Mouse (Mus musculus): Measurements from ENCODE around the gene Il33. TPM values are rescaled to one million over a fixed set of nuclear protein-coding genes. Genes with fewer than 3 reads are reported as not detected.

Il33 gene
- polyA plus RNA-seq, 1 experiment from 2014 or later, result 0.32 TPM

GRCm38 (mm10) chr19:29911919-29912318 is 13.0 kb upstream of the Il33 start:
- 90% methylated on average over 6 of the region's 6 CpGs for WGBS
- no peaks in the 10 kb centered on the region for H3K4me1 ChIP-seq (ENCODE audit: control insufficient read depth, insufficient read depth, low read length)
- H3K9me3 ChIP-seq (ENCODE audit: control insufficient read depth, low read length), result no peaks in the 10 kb centered on the region
- no peaks in the 10 kb centered on the region for H3K27me3 ChIP-seq (ENCODE audit: control insufficient read depth, insufficient read depth, low read length)
- H3K4me2 ChIP-seq (ENCODE audit: low read depth), result no peak overlapping the region
- H3K9ac ChIP-seq (ENCODE audit: low read length), result no peak overlapping the region
- DNase-seq (ENCODE audit: low spot score), result no peak
- no peak overlapping the region for H3K4me3 ChIP-seq (ENCODE audit: low read depth, low read length)
- H3K36me3 ChIP-seq (ENCODE audit: control insufficient read depth, insufficient read depth, low read length), result no peaks in the 10 kb centered on the region
- ATAC-seq (ENCODE audit: insufficient read depth, low FRiP score, low TSS enrichment), result no peak
- no peak overlapping the region for H3K27ac ChIP-seq (ENCODE audit: low read depth, low read length)

- H3K9ac ChIP-seq (ENCODE audit: low read length), result no peak overlapping the region
- 82% methylated on average over 5 of the region's 5 CpGs for WGBS
- no peak overlapping the region for H3K4me2 ChIP-seq (ENCODE audit: low read depth)
- H3K4me3 ChIP-seq (ENCODE audit: low read depth, low read length), result no peak overlapping the region
- no peak overlapping the region for H3K27ac ChIP-seq (ENCODE audit: low read depth, low read length)
- H3K36me3 ChIP-seq (ENCODE audit: control insufficient read depth, insufficient read depth, low read length), result no peaks in the 10 kb centered on the region
- ATAC-seq (ENCODE audit: insufficient read depth, low FRiP score, low TSS enrichment), result no peak
- H3K4me1 ChIP-seq (ENCODE audit: control insufficient read depth, insufficient read depth, low read length), result no peaks in the 10 kb centered on the region
- no peak for DNase-seq (ENCODE audit: low spot score)
- H3K27me3 ChIP-seq (ENCODE audit: control insufficient read depth, insufficient read depth, low read length), result no peaks in the 10 kb centered on the region
- H3K9me3 ChIP-seq (ENCODE audit: control insufficient read depth, low read length), result no peaks in the 10 kb centered on the region
Observed at GRCm38 (mm10) chr19:29917421-29917820, 7.5 kb upstream of the Il33 start.

GRCm38 (mm10) chr19:29926101-29926755 is 1.3 kb downstream of the Il33 start:
- DNase-seq (ENCODE audit: low spot score) (no peak), ATAC-seq (ENCODE audit: insufficient read depth, low FRiP score, low TSS enrichment) (no peak)
- Histone ChIP-seq H3K4me2 (ENCODE audit: low read depth) (no peak overlapping the region), H3K9ac (ENCODE audit: low read length) (no peak overlapping the region), H3K27me3 (ENCODE audit: control insufficient read depth, insufficient read depth, low read length) (no peaks in the 10 kb centered on the region), H3K27ac (ENCODE audit: low read depth, low read length) (no peak overlapping the region), H3K4me1 (ENCODE audit: control insufficient read depth, insufficient read depth, low read length) (no peaks in the 10 kb centered on the region), H3K9me3 (ENCODE audit: control insufficient read depth, low read length) (no peaks in the 10 kb centered on the region), H3K4me3 (ENCODE audit: low read depth, low read length) (no peak overlapping the region), H3K36me3 (ENCODE audit: control insufficient read depth, insufficient read depth, low read length) (no peaks in the 10 kb centered on the region)
- 68% methylated on average over 12 of the region's 12 CpGs for WGBS

- no peak overlapping the region for H3K9ac ChIP-seq (ENCODE audit: low read length)
- H3K4me3 ChIP-seq (ENCODE audit: low read depth, low read length), result no peak overlapping the region
- WGBS, result 60% methylated on average over 5 of the region's 5 CpGs
- H3K36me3 ChIP-seq (ENCODE audit: control insufficient read depth, insufficient read depth, low read length), result no peaks in the 10 kb centered on the region
- DNase-seq (ENCODE audit: low spot score) (no peak), ATAC-seq (ENCODE audit: insufficient read depth, low FRiP score, low TSS enrichment) (no peak)
- no peaks in the 10 kb centered on the region for H3K9me3 ChIP-seq (ENCODE audit: control insufficient read depth, low read length)
- H3K4me1 ChIP-seq (ENCODE audit: control insufficient read depth, insufficient read depth, low read length), result no peaks in the 10 kb centered on the region
- no peak overlapping the region for H3K27ac ChIP-seq (ENCODE audit: low read depth, low read length)
- H3K4me2 ChIP-seq (ENCODE audit: low read depth), result no peak overlapping the region
- H3K27me3 ChIP-seq (ENCODE audit: control insufficient read depth, insufficient read depth, low read length), result no peaks in the 10 kb centered on the region
Observed at GRCm38 (mm10) chr19:29930296-29930695, 5.4 kb downstream of the Il33 start.

- no peaks in the 10 kb centered on the region for H3K9me3 ChIP-seq (ENCODE audit: control insufficient read depth, low read length)
- no peak overlapping the region for H3K9ac ChIP-seq (ENCODE audit: low read length)
- H3K27me3 ChIP-seq (ENCODE audit: control insufficient read depth, insufficient read depth, low read length), result no peaks in the 10 kb centered on the region
- DNase-seq (ENCODE audit: low spot score) (no peak), ATAC-seq (ENCODE audit: insufficient read depth, low FRiP score, low TSS enrichment) (no peak)
- 64% methylated on average over 8 of the region's 8 CpGs for WGBS
- no peak overlapping the region for H3K27ac ChIP-seq (ENCODE audit: low read depth, low read length)
- H3K4me1 ChIP-seq (ENCODE audit: control insufficient read depth, insufficient read depth, low read length), result no peaks in the 10 kb centered on the region
- no peaks in the 10 kb centered on the region for H3K36me3 ChIP-seq (ENCODE audit: control insufficient read depth, insufficient read depth, low read length)
- H3K4me3 ChIP-seq (ENCODE audit: low read depth, low read length), result no peak overlapping the region
- no peak overlapping the region for H3K4me2 ChIP-seq (ENCODE audit: low read depth)
Observed at GRCm38 (mm10) chr19:29937445-29937844, 12.5 kb downstream of the Il33 start.

GRCm38 (mm10) chr19:29940239-29940638 is 15.3 kb downstream of the Il33 start:
- no peak for DNase-seq (ENCODE audit: low spot score)
- WGBS, result 58% methylated on average over 6 of the region's 6 CpGs
- no peak overlapping the region for H3K4me3 ChIP-seq (ENCODE audit: low read depth, low read length)
- no peaks in the 10 kb centered on the region for H3K9me3 ChIP-seq (ENCODE audit: control insufficient read depth, low read length)
- no peak for ATAC-seq (ENCODE audit: insufficient read depth, low FRiP score, low TSS enrichment)
- no peaks in the 10 kb centered on the region for H3K4me1 ChIP-seq (ENCODE audit: control insufficient read depth, insufficient read depth, low read length)
- no peaks in the 10 kb centered on the region for H3K36me3 ChIP-seq (ENCODE audit: control insufficient read depth, insufficient read depth, low read length)
- no peak overlapping the region for H3K4me2 ChIP-seq (ENCODE audit: low read depth)
- H3K27ac ChIP-seq (ENCODE audit: low read depth, low read length), result no peak overlapping the region
- H3K27me3 ChIP-seq (ENCODE audit: control insufficient read depth, insufficient read depth, low read length), result no peaks in the 10 kb centered on the region
- no peak overlapping the region for H3K9ac ChIP-seq (ENCODE audit: low read length)

- H3K9me3 ChIP-seq (ENCODE audit: control insufficient read depth, low read length), result no peaks in the 10 kb centered on the region
- no peak for DNase-seq (ENCODE audit: low spot score)
- no peak overlapping the region for H3K4me3 ChIP-seq (ENCODE audit: low read depth, low read length)
- WGBS, result 74% methylated on average over 7 of the region's 7 CpGs
- no peak overlapping the region for H3K9ac ChIP-seq (ENCODE audit: low read length)
- H3K4me1 ChIP-seq (ENCODE audit: control insufficient read depth, insufficient read depth, low read length), result peaks cover 3% of the 10 kb centered on the region; the same call in 1 of the 2 replicates
- H3K4me2 ChIP-seq (ENCODE audit: low read depth), result no peak overlapping the region
- H3K36me3 ChIP-seq (ENCODE audit: control insufficient read depth, insufficient read depth, low read length), result no peaks in the 10 kb centered on the region
- no peak overlapping the region for H3K27ac ChIP-seq (ENCODE audit: low read depth, low read length)
- no peak for ATAC-seq (ENCODE audit: insufficient read depth, low FRiP score, low TSS enrichment)
- H3K27me3 ChIP-seq (ENCODE audit: control insufficient read depth, insufficient read depth, low read length), result no peaks in the 10 kb centered on the region
Observed at GRCm38 (mm10) chr19:29941208-29941607, 16.3 kb downstream of the Il33 start.

- ATAC-seq (ENCODE audit: insufficient read depth, low FRiP score, low TSS enrichment) (no peak), DNase-seq (ENCODE audit: low spot score) (no peak)
- H3K9me3 ChIP-seq (ENCODE audit: control insufficient read depth, low read length), result no peaks in the 10 kb centered on the region
- peaks cover 3% of the 10 kb centered on the region; the same call in 1 of the 2 replicates for H3K4me1 ChIP-seq (ENCODE audit: control insufficient read depth, insufficient read depth, low read length)
- no peak overlapping the region for H3K27ac ChIP-seq (ENCODE audit: low read depth, low read length)
- WGBS, result 91% methylated on average over 6 of the region's 6 CpGs
- H3K4me3 ChIP-seq (ENCODE audit: low read depth, low read length), result no peak overlapping the region
- H3K36me3 ChIP-seq (ENCODE audit: control insufficient read depth, insufficient read depth, low read length), result no peaks in the 10 kb centered on the region
- no peaks in the 10 kb centered on the region for H3K27me3 ChIP-seq (ENCODE audit: control insufficient read depth, insufficient read depth, low read length)
- H3K4me2 ChIP-seq (ENCODE audit: low read depth), result no peak overlapping the region
- H3K9ac ChIP-seq (ENCODE audit: low read length), result no peak overlapping the region
Observed at GRCm38 (mm10) chr19:29942358-29942757, 17.4 kb downstream of the Il33 start.

- ATAC-seq (ENCODE audit: insufficient read depth, low FRiP score, low TSS enrichment) (no peak), DNase-seq (ENCODE audit: low spot score) (no peak)
- H3K36me3 ChIP-seq (ENCODE audit: control insufficient read depth, insufficient read depth, low read length), result no peaks in the 10 kb centered on the region
- H3K4me1 ChIP-seq (ENCODE audit: control insufficient read depth, insufficient read depth, low read length), result peaks cover 3% of the 10 kb centered on the region; the same call in 1 of the 2 replicates
- H3K9ac ChIP-seq (ENCODE audit: low read length), result no peak overlapping the region
- WGBS, result 90% methylated on average over 5 of the region's 5 CpGs
- no peaks in the 10 kb centered on the region for H3K9me3 ChIP-seq (ENCODE audit: control insufficient read depth, low read length)
- H3K27ac ChIP-seq (ENCODE audit: low read depth, low read length), result no peak overlapping the region
- no peaks in the 10 kb centered on the region for H3K27me3 ChIP-seq (ENCODE audit: control insufficient read depth, insufficient read depth, low read length)
- no peak overlapping the region for H3K4me3 ChIP-seq (ENCODE audit: low read depth, low read length)
- no peak overlapping the region for H3K4me2 ChIP-seq (ENCODE audit: low read depth)
Observed at GRCm38 (mm10) chr19:29944426-29944825, 19.5 kb downstream of the Il33 start.
